Mouse (Mus musculus): ENCODE measurements at regions not wholly inside any gene's neighbourhood (a gene's known extent, or its start where the extent isn't known, plus 50 kb on each side); places are given as distances from the start of the nearest gene placed in this dataset.

- ATAC-seq (replicated peaks; ENCODE audit: low FRiP score), result no peak
Observed at GRCm38 (mm10) chr1:141974329-141974728, 1666.1 kb upstream of the B3galt2 start.

GRCm38 (mm10) chr1:141999769-142000168, 1640.7 kb upstream of the B3galt2 start:
- no peak overlapping the region for H3K9ac ChIP-seq (ENCODE audit: low read depth, low read length)
- no peak overlapping the region for H3K4me3 ChIP-seq (ENCODE audit: low read depth, low read length)
- no peaks in the 10 kb centered on the region for H3K4me1 ChIP-seq (replicated peaks; ENCODE audit: control insufficient read depth, insufficient read depth, low read length)
- H3K27ac ChIP-seq (ENCODE audit: low read depth, low read length), result no peak overlapping the region
- DNase-seq (ENCODE audit: low spot score), result no peak
- no peaks in the 10 kb centered on the region for H3K27me3 ChIP-seq (replicated peaks; ENCODE audit: control insufficient read depth, insufficient read depth, low read length)
- ATAC-seq (replicated peaks; ENCODE audit: low FRiP score), result no peak
- H3K36me3 ChIP-seq (ENCODE audit: control insufficient read depth, insufficient read depth, low read length), result no peaks in the 10 kb centered on the region
- H3K9me3 ChIP-seq (ENCODE audit: control insufficient read depth, low read length), result no peaks in the 10 kb centered on the region
- H3K4me2 ChIP-seq, result no peak overlapping the region

More at GRCm38 (mm10) chr1:141974329-141974728, 1666.1 kb upstream of the B3galt2 start:
- no peaks in the 10 kb centered on the region for H3K36me3 ChIP-seq (ENCODE audit: control insufficient read depth, insufficient read depth, low read length)
- H3K4me3 ChIP-seq (ENCODE audit: low read depth, low read length), result no peak overlapping the region
- no peaks in the 10 kb centered on the region for H3K27me3 ChIP-seq (replicated peaks; ENCODE audit: control insufficient read depth, insufficient read depth, low read length)
- H3K4me2 ChIP-seq, result no peak overlapping the region
- H3K9ac ChIP-seq (ENCODE audit: low read depth, low read length), result no peak overlapping the region
- no peaks in the 10 kb centered on the region for H3K4me1 ChIP-seq (replicated peaks; ENCODE audit: control insufficient read depth, insufficient read depth, low read length)
- H3K9me3 ChIP-seq (ENCODE audit: control insufficient read depth, low read length), result no peaks in the 10 kb centered on the region
- H3K27ac ChIP-seq (ENCODE audit: low read depth, low read length), result no peak overlapping the region
- DNase-seq (ENCODE audit: low spot score), result no peak

- 79% methylated on average over 4 of the region's 4 CpGs for WGBS
Observed at GRCm38 (mm10) chr1:142000335-142000734, 1640.1 kb upstream of the B3galt2 start.

GRCm38 (mm10) chr1:142006316-142006715, 1634.1 kb upstream of the B3galt2 start:
- H3K9me3 ChIP-seq (ENCODE audit: control insufficient read depth, low read length), result no peaks in the 10 kb centered on the region
- no peak for DNase-seq (ENCODE audit: low spot score)
- no peak for ATAC-seq (replicated peaks; ENCODE audit: low FRiP score)
- no peak overlapping the region for H3K27ac ChIP-seq (ENCODE audit: low read depth, low read length)
- H3K4me1 ChIP-seq (replicated peaks; ENCODE audit: control insufficient read depth, insufficient read depth, low read length), result no peaks in the 10 kb centered on the region
- no peak overlapping the region for H3K4me2 ChIP-seq
- H3K4me3 ChIP-seq (ENCODE audit: low read depth, low read length), result no peak overlapping the region
- H3K27me3 ChIP-seq (replicated peaks; ENCODE audit: control insufficient read depth, insufficient read depth, low read length), result no peaks in the 10 kb centered on the region
- 67% methylated on average over 1 of the region's 1 CpGs for WGBS
- H3K9ac ChIP-seq (ENCODE audit: low read depth, low read length), result no peak overlapping the region
- H3K36me3 ChIP-seq (ENCODE audit: control insufficient read depth, insufficient read depth, low read length), result no peaks in the 10 kb centered on the region

More at GRCm38 (mm10) chr1:142000335-142000734, 1640.1 kb upstream of the B3galt2 start:
- no peaks in the 10 kb centered on the region for H3K36me3 ChIP-seq (ENCODE audit: control insufficient read depth, insufficient read depth, low read length)
- H3K27ac ChIP-seq (ENCODE audit: low read depth, low read length), result no peak overlapping the region
- no peak overlapping the region for H3K4me2 ChIP-seq
- H3K4me1 ChIP-seq (replicated peaks; ENCODE audit: control insufficient read depth, insufficient read depth, low read length), result no peaks in the 10 kb centered on the region
- no peaks in the 10 kb centered on the region for H3K27me3 ChIP-seq (replicated peaks; ENCODE audit: control insufficient read depth, insufficient read depth, low read length)
- H3K9ac ChIP-seq (ENCODE audit: low read depth, low read length), result no peak overlapping the region
- ATAC-seq (replicated peaks; ENCODE audit: low FRiP score), result no peak
- H3K4me3 ChIP-seq (ENCODE audit: low read depth, low read length), result no peak overlapping the region
- no peak for DNase-seq (ENCODE audit: low spot score)
- no peaks in the 10 kb centered on the region for H3K9me3 ChIP-seq (ENCODE audit: control insufficient read depth, low read length)

- ATAC-seq (replicated peaks; ENCODE audit: low FRiP score), result no peak
- no peaks in the 10 kb centered on the region for H3K36me3 ChIP-seq (ENCODE audit: control insufficient read depth, insufficient read depth, low read length)
- 61% methylated on average over 2 of the region's 2 CpGs for WGBS
Observed at GRCm38 (mm10) chr1:142042751-142043150, 1597.7 kb upstream of the B3galt2 start.

DNA sequence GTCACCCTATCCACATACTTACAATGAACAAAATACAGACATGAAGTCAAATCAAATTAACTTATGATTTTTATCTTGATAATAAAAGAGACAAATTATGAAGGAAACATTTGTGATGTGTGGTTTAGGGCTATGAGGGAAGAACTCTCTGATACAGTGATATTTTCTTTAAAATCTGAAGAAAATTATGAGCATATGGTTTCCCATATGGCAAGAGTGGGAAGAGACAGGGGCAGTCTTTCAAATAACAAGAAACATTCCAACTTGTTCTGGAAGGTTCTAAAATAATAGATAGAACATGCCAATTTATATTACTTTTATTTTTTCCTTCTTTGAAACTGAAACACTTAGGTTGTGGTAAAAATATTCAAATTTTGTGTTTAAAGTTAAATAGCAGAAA, 1585.3 kb upstream of the B3galt2 start:
- Histone ChIP-seq H3K4me3 (ENCODE audit: low read depth, low read length) (no peak overlapping the region), H3K36me3 (ENCODE audit: control insufficient read depth, insufficient read depth, low read length) (no peaks in the 10 kb centered on the region), H3K4me2 (no peak overlapping the region), H3K27ac (ENCODE audit: low read depth, low read length) (no peak overlapping the region), H3K9me3 (ENCODE audit: control insufficient read depth, low read length) (no peaks in the 10 kb centered on the region), H3K9ac (ENCODE audit: low read depth, low read length) (no peak overlapping the region), H3K27me3 (replicated peaks; ENCODE audit: control insufficient read depth, insufficient read depth, low read length) (no peaks in the 10 kb centered on the region), H3K4me1 (replicated peaks; ENCODE audit: control insufficient read depth, insufficient read depth, low read length) (no peaks in the 10 kb centered on the region)
- ATAC-seq (replicated peaks; ENCODE audit: low FRiP score) (no peak), DNase-seq (ENCODE audit: low spot score) (no peak)

More at GRCm38 (mm10) chr1:142042751-142043150, 1597.7 kb upstream of the B3galt2 start:
- Histone ChIP-seq H3K27ac (ENCODE audit: low read depth, low read length) (no peak overlapping the region), H3K4me3 (ENCODE audit: low read depth, low read length) (no peak overlapping the region), H3K9me3 (ENCODE audit: control insufficient read depth, low read length) (no peaks in the 10 kb centered on the region), H3K9ac (ENCODE audit: low read depth, low read length) (no peak overlapping the region), H3K4me1 (replicated peaks; ENCODE audit: control insufficient read depth, insufficient read depth, low read length) (no peaks in the 10 kb centered on the region), H3K27me3 (replicated peaks; ENCODE audit: control insufficient read depth, insufficient read depth, low read length) (no peaks in the 10 kb centered on the region), H3K4me2 (no peak overlapping the region)
- DNase-seq (ENCODE audit: low spot score), result no peak

Data from liver, embryonic 11.5 days (tissue).